Mouse (Mus musculus): ENCODE results near the gene Pax7.

Pax7 gene

GRCm38 (mm10) chr4:139833036-139833634, at the start of gene Pax7:
Gene Pax7 (minus strand): TSS chr4:139833528.
- DNase-seq (ENCODE audit: low spot score in 2 of 2), result no peak

GRCm38 (mm10) chr4:139881796-139882195, 48.5 kb upstream of the Pax7 start:
- no peak for DNase-seq (ENCODE audit: low spot score in 2 of 2)

- no peak for DNase-seq (ENCODE audit: low spot score in 2 of 2)
These were observed 46.0 kb upstream of the Pax7 start for GRCm38 (mm10) chr4:139879324-139879723.

GRCm38 (mm10) chr4:139878443-139878842, 45.1 kb upstream of the Pax7 start:
- no peak for DNase-seq (ENCODE audit: low spot score in 2 of 2)

- DNase-seq (ENCODE audit: low spot score in 2 of 2), result peak; percentile 59 to 71
These were observed 43.9 kb upstream of the Pax7 start for GRCm38 (mm10) chr4:139877269-139877668.

DNA sequence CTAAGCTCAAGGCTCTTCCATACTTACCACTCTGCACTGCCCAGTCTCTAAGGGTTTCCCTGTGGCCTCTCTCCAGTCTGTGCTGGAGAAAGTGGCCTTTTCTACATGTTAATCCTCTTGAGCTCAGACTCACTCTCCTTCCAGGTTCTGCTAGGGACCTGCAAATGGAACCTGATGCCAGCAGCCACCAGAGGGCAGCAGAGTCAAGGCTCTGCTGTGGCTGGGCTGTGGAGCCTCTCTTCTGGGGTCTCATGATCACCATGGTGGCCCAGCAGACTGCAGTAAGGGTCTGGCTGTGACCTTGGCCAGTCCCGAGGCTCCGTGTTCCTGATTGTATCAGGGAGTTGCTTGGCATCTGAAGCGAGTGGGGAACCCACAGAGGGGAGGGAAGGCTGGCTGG, 39.3 kb upstream of the Pax7 start:
- no peak for DNase-seq (ENCODE audit: low spot score in 2 of 2)

- no peak for DNase-seq (ENCODE audit: low spot score in 2 of 2)
These were observed 38.4 kb upstream of the Pax7 start for GRCm38 (mm10) chr4:139871699-139872098.

GRCm38 (mm10) chr4:139863218-139863617, 29.9 kb upstream of the Pax7 start:
- DNase-seq (ENCODE audit: low spot score in 2 of 2), result no peak

- peak; percentile 46 to 63 for DNase-seq (ENCODE audit: low spot score in 2 of 2)
These were observed 25.4 kb upstream of the Pax7 start for GRCm38 (mm10) chr4:139858635-139859176.

- DNase-seq (ENCODE audit: low spot score in 2 of 2), result no peak
These were observed 19.1 kb upstream of the Pax7 start for GRCm38 (mm10) chr4:139852219-139853035.

- peak in 1 of 2 experiments; percentile 15 for DNase-seq (ENCODE audit: low spot score in 2 of 2)
These were observed 18.1 kb upstream of the Pax7 start for GRCm38 (mm10) chr4:139851387-139851786.

- DNase-seq (ENCODE audit: low spot score in 2 of 2), result no peak
These were observed 17.3 kb upstream of the Pax7 start for GRCm38 (mm10) chr4:139850547-139851170.

- no peak for DNase-seq (ENCODE audit: low spot score in 2 of 2)
These were observed 10.1 kb upstream of the Pax7 start for GRCm38 (mm10) chr4:139843456-139843855.

DNA sequence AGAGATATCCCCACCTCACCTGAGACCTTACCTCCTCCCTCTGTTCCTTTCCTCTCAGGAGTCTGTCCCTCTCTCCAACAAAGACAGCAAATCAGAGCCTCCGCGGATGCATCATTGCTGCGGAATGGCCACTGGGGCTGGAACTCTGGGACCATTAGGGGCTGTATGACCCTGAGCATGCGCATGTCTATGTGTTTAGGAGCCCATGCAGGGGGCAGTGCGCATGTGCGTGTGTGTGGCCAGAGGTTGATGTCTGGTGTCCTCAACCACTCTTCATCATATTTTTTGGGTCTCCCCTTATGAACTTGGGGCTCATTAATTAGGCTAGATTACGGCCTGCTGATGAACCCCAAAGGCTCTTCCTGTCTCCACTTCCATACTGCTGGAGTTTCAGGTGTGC, 9.6 kb upstream of the Pax7 start:
- DNase-seq (ENCODE audit: low spot score in 2 of 2), result no peak

DNA sequence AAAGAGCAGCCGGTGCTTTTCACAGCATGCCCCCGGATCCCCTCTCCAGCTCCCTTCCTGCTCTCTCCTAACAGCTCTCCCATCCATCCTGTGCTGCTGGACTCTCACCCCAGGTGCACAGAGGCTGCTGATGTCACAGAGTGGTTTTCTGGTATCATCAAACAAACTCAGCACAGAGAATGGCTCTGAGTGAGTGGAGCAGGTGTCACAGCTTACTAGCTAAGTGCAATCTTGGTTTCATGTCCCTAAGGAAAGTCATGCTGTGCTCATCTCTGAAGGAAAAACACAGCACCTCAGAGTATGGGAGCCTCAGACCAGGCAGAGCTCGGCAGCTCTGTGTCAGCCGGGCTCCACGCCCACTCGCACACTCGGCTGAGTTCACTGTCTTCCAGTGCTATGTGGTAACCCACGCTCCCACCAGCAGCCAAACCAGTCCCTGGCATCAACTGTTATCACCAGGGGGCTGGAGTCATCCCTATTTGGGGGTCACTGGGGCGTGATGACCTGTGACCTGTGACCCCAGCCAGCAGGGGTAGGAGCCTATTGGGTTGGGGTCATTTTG, 7.7 kb upstream of the Pax7 start:
- DNase-seq (ENCODE audit: low spot score in 2 of 2), result no peak

GRCm38 (mm10) chr4:139840442-139840841, 7.1 kb upstream of the Pax7 start:
- no peak for DNase-seq (ENCODE audit: low spot score in 2 of 2)

DNA sequence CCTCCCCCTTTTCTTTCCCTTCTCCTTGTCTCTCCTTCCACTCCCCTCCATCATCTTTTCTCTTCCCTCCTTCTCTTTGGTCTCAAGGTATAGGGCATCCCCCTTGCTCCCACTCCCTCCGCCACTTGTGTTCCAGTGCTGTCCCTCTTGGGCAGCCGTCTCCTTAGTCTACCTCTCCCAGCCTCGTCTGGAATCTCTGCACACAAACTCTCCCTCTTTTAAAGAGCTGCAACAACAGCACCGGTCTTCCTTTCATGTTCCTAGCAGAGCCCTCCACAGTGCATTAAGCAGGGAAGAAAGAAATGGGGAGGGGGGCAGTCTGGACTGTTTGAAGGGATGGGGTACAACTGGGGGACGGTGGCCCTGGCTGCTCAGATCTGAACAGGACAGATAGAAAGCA, 3.4 kb upstream of the Pax7 start:
- DNase-seq (ENCODE audit: low spot score in 2 of 2), result no peak

DNA sequence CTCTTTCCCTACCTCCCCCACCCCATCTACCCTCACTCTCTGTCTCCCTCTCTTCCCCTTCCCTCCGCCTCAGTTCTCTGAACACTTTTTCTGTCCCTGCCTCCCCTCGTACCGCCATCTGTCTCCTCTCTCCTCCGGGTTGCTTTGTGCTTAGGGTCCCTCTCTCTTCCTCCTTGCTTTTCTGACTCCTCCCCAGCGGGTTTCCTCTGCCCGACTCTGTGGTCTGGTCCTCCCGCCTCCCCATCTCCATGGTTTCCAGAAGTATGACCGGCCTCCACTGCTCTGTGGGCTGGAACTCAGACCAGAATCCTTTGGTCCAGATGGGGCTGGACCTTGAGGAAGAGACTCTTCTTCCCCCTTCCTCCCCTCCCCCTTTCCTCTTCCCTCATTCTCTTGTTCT, 2.9 kb upstream of the Pax7 start:
- DNase-seq (ENCODE audit: low spot score in 2 of 2), result no peak

DNA sequence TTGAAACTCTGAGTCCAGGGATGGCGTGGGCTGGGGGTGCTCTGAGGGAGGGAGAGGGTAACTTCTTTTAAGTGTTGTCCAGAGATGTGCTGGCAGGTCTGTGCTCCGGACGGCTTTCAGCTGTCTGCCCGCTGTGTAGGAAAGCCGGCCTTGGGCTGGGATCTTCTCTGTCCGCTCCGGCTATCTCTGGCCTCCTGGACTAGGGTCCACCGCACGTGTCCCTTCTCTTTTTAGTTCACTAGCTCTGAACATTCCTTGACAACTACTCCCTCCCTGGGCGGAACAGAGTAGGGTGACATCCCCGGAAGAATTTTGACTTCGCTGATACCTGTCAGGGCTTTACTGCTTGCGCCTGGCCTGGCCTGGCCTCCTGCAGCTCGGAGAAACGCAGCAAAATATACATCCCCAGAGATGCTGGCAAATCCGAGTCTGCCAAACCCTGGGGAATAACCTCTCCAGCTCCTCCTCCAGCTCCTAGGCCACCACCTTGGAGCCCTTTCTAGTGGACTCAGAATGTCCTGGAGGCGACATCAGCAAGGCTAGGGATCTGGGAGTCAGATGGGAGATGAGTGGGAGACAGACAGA, 581 bp upstream of the Pax7 start:
- DNase-seq (ENCODE audit: low spot score in 2 of 2), result no peak

- no peak for DNase-seq (ENCODE audit: low spot score in 2 of 2)
These were observed 870 bp downstream of the Pax7 start for GRCm38 (mm10) chr4:139832281-139833035.
